ENCODE assay signal across 8 mouse cellular contexts in genomic region chr10:60687011-60687776, GRCm38 (mm10). TPM values are rescaled to one million over a fixed set of nuclear protein-coding genes. Genes with fewer than 3 reads are reported as not detected.
DNase-seq lines count a peak whose midpoint lies in the region; ATAC-seq and TF ChIP-seq lines count a peak whose summit lies in the region.

No protein-coding gene starts in this region.

- H3K4me1 ChIP-seq in hindbrain, embryonic 12.5 days: peaks cover 22% of the 10 kb centered on the region

- H3K9ac ChIP-seq in hindbrain, embryonic 12.5 days: peak overlapping the region; percentile 64

- H3K27ac ChIP-seq in hindbrain, embryonic 12.5 days: no peak overlapping the region
- H3K27ac ChIP-seq in left cerebral cortex, adult 2 months: no peak overlapping the region; the same call in 1 of the 2 replicates

- H3K36me3 ChIP-seq in hindbrain, embryonic 12.5 days: no peaks in the 10 kb centered on the region

- TF ChIP-seq CTCF in left cerebral cortex, adult 2 months (IDR thresholded peaks at IDR 0.05): peak; percentile 68

- peak; percentile 70 for DNase-seq in R1 (ENCODE audit: low read depth, low spot score)
- peak; percentile 51 for DNase-seq in cerebellum, adult 9-10 months
- peak; percentile 31 to 37 for DNase-seq in frontal cortex, postnatal 25 days (ENCODE audit: low spot score in 2 of 2)
- DNase-seq in left cerebral cortex, adult 2 months (ENCODE audit: extremely low spot score in 1 of 2, low spot score in 2 of 2): peak; percentile 58 to 66
- DNase-seq in lung, postnatal 25 days (ENCODE audit: low spot score): peak; percentile 34
- DNase-seq in retina, postnatal 7 days (ENCODE audit: low read depth, low spot score): peak; percentile 16
- peak; percentile 29 for DNase-seq in yolk sac, embryonic 10.5 days (ENCODE audit: low spot score)

- H3K4me2 ChIP-seq in hindbrain, embryonic 12.5 days (replicated peaks): peak overlapping the region; percentile 100

- under 1% methylated on average over 72 of the region's 76 CpGs for WGBS in hindbrain, embryonic 12.5 days

- intact Hi-C loops in left cerebral cortex, adult 2 months (cut with DNase I): loop anchor here (1.0 to 5.0 kb wide), 3 partner anchors 80 to 270 kb away; no protein-coding TSS in a partner anchor

- peak; percentile 74 for ATAC-seq in hindbrain, embryonic 12.5 days (ENCODE audit: low FRiP score)

- peak overlapping the region; percentile 51 for H3K4me3 ChIP-seq in hindbrain, embryonic 12.5 days
- peak overlapping the region; percentile 75 for H3K4me3 ChIP-seq in left cerebral cortex, adult 2 months

- no peaks in the 10 kb centered on the region for H3K9me3 ChIP-seq in hindbrain, embryonic 12.5 days (replicated peaks)

- H3K27me3 ChIP-seq in hindbrain, embryonic 12.5 days: peaks cover 81% of the 10 kb centered on the region

RNA-seq across cellular contexts. Expression of gene Cdh23, which starts 9.1 kb away (rescaled TPM):
- 0.19 and 0.44 TPM in 2 replicates for polyA plus RNA-seq in hindbrain, embryonic 12.5 days (2016; fragmentation: Nextera tagmentation; extraction: Ambion mirVana)
- 1 to 10 TPM; 1.2 to 2.2 TPM for total RNA-seq in left cerebral cortex, adult 2 months (2021)

Comparison
In these comparisons a context has a peak if more than half of its experiments do, and no peak if none do; other contexts are left out.
1. DNase-seq: peak in every context shown above with its lines; median percentile 70 in R1; 62 in left cerebral cortex, adult 2 months; 51 in cerebellum, adult 9-10 months; 34 in frontal cortex, postnatal 25 days; 34 in lung, postnatal 25 days; 29 in yolk sac, embryonic 10.5 days; 16 in retina, postnatal 7 days.